Mouse (Mus musculus): ENCODE data around the gene Trpm7. TPM values are rescaled to one million over a fixed set of nuclear protein-coding genes. Genes with fewer than 3 reads are reported as not detected.

Trpm7 gene
- polyA plus RNA-seq, 1 experiment from 2014 or later, result 64.0 TPM

- Histone ChIP-seq H3K4me3 (no peak overlapping the region), H3K9ac (no peak overlapping the region), H3K27me3 (no peaks in the 10 kb centered on the region), H3K27ac (no peak overlapping the region), H3K36me3 (no peaks in the 10 kb centered on the region), H3K9me3 (no peaks in the 10 kb centered on the region), H3K4me2 (no peak overlapping the region), H3K4me1 (no peaks in the 10 kb centered on the region)
- 90% methylated on average over 5 of the region's 5 CpGs for WGBS
- ATAC-seq (ENCODE audit: insufficient number of reproducible peaks, insufficient read depth, low FRiP score, low TSS enrichment, low read depth), result no peak
These were observed 103.8 kb downstream of the Trpm7 start for GRCm38 (mm10) chr2:126772217-126772616.

- no peak overlapping the region for H3K9ac ChIP-seq
- no peaks in the 10 kb centered on the region for H3K27me3 ChIP-seq
- no peak overlapping the region for H3K27ac ChIP-seq
- H3K4me1 ChIP-seq, result peaks cover 3% of the 10 kb centered on the region; the same call in 1 of the 2 replicates
- H3K9me3 ChIP-seq, result no peaks in the 10 kb centered on the region
- no peak for ATAC-seq (ENCODE audit: insufficient number of reproducible peaks, insufficient read depth, low FRiP score, low TSS enrichment, low read depth)
- 65% methylated on average over 19 of the region's 19 CpGs for WGBS
- H3K4me3 ChIP-seq, result no peak overlapping the region
- no peak overlapping the region for H3K4me2 ChIP-seq
- H3K36me3 ChIP-seq, result no peaks in the 10 kb centered on the region
These were observed 106.4 kb downstream of the Trpm7 start for GRCm38 (mm10) chr2:126769431-126770181.

GRCm38 (mm10) chr2:126768194-126768593 is 107.8 kb downstream of the Trpm7 start:
- Histone ChIP-seq H3K9me3 (no peaks in the 10 kb centered on the region), H3K27me3 (no peaks in the 10 kb centered on the region), H3K4me1 (peaks cover 3% of the 10 kb centered on the region; the same call in 1 of the 2 replicates), H3K27ac (no peak overlapping the region), H3K36me3 (peaks cover 8% of the 10 kb centered on the region; the same call in 1 of the 2 replicates), H3K4me3 (no peak overlapping the region), H3K9ac (no peak overlapping the region), H3K4me2 (no peak overlapping the region)
- ATAC-seq (ENCODE audit: insufficient number of reproducible peaks, insufficient read depth, low FRiP score, low TSS enrichment, low read depth), result no peak
- WGBS, result 80% methylated on average over 4 of the region's 4 CpGs

DNA sequence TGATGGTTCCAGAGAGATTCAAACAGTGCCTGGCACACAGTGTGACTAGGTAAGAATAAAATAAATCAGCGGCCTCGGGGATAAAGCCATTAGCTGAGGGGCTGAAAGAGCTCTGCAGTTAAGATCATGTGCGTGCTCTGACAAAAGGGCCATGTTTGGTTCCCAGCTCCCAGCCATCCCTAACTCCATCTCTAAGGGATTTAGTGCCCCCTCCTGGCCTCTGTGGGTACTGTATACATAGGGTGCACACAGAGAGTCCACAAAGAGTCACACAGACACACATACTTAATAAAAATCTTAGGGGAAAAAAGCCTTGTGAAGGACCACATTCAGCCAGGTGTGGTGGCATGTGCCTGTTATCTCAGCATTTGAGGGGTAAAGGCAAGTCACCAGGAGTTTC is 108.4 kb downstream of the Trpm7 start:
- ATAC-seq (ENCODE audit: insufficient number of reproducible peaks, insufficient read depth, low FRiP score, low TSS enrichment, low read depth), result no peak
- Histone ChIP-seq H3K4me3 (no peak overlapping the region), H3K27me3 (no peaks in the 10 kb centered on the region), H3K9me3 (no peaks in the 10 kb centered on the region), H3K4me1 (peaks cover 3% of the 10 kb centered on the region; the same call in 1 of the 2 replicates), H3K36me3 (peaks cover 13% of the 10 kb centered on the region), H3K27ac (no peak overlapping the region), H3K9ac (no peak overlapping the region), H3K4me2 (no peak overlapping the region)
- WGBS, result 95% methylated on average over 3 of the region's 3 CpGs

GRCm38 (mm10) chr2:126765867-126766582 is 110.0 kb downstream of the Trpm7 start:
- ATAC-seq (ENCODE audit: insufficient number of reproducible peaks, insufficient read depth, low FRiP score, low TSS enrichment, low read depth), result no peak
- Histone ChIP-seq H3K9me3 (no peaks in the 10 kb centered on the region), H3K4me3 (no peak overlapping the region), H3K27me3 (no peaks in the 10 kb centered on the region), H3K4me2 (no peak overlapping the region), H3K9ac (no peak overlapping the region), H3K36me3 (peaks cover 29% of the 10 kb centered on the region), H3K27ac (no peak overlapping the region), H3K4me1 (peaks cover 3% of the 10 kb centered on the region; the same call in 1 of the 2 replicates)
- 49% methylated on average over 11 of the region's 11 CpGs for WGBS

DNA sequence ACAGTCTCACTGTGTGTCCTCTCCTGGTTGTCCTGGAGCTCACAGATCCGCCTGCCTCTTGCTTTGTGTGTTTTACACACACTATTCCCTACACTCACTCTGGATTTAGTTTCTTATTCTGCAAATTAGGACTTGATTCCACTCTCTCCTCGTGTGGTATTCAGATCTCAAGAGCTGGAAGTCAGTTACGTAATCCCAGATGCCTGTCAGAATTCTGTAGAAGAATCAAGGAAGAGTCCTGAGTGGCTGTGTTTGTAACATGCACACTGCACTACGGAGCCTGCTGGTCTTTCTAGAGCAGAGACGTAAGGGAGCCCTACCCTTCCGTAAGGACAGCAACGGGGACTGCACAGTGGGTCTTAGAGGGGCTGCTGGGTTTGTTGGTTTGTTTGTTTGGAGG is 116.7 kb downstream of the Trpm7 start:
- WGBS, result 89% methylated on average over 7 of the region's 7 CpGs

DNA sequence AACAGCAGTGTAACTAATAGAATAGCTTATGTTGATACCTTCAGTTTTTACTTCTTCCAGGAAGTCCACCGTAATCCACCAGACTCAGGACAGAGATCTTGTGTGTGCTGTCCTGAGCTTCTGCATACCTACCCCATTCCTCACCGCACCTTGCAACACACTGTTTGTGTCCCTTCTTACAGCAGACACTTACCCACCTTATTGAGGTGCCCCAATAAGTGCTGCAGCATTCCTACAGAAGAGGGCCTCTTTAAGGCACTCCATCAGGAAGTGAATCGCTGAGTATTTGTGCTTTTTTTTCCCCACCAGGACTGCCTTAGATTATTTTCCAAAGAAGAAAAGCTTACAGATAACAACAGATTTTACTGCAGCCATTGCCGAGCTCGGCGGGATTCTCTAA is 120.4 kb downstream of the Trpm7 start:
- H3K36me3 ChIP-seq, result peaks cover 90% of the 10 kb centered on the region
- H3K9ac ChIP-seq, result no peak overlapping the region
- no peaks in the 10 kb centered on the region for H3K9me3 ChIP-seq
- no peak for ATAC-seq (ENCODE audit: insufficient number of reproducible peaks, insufficient read depth, low FRiP score, low TSS enrichment, low read depth)
- H3K27ac ChIP-seq, result no peak overlapping the region
- 95% methylated on average over 6 of the region's 6 CpGs for WGBS
- no peaks in the 10 kb centered on the region for H3K4me1 ChIP-seq
- H3K27me3 ChIP-seq, result no peaks in the 10 kb centered on the region
- H3K4me3 ChIP-seq, result no peak overlapping the region
- H3K4me2 ChIP-seq, result no peak overlapping the region

More for the DNA sequence above, 116.7 kb downstream of the Trpm7 start:
- H3K4me2 ChIP-seq, result no peak overlapping the region
- H3K4me1 ChIP-seq, result no peaks in the 10 kb centered on the region
- H3K9me3 ChIP-seq, result no peaks in the 10 kb centered on the region
- H3K9ac ChIP-seq, result no peak overlapping the region
- H3K27me3 ChIP-seq, result no peaks in the 10 kb centered on the region
- no peak overlapping the region for H3K27ac ChIP-seq
- H3K4me3 ChIP-seq, result no peak overlapping the region
- peaks cover 93% of the 10 kb centered on the region for H3K36me3 ChIP-seq
- no peak for ATAC-seq (ENCODE audit: insufficient number of reproducible peaks, insufficient read depth, low FRiP score, low TSS enrichment, low read depth)

- H3K27ac ChIP-seq, result no peak overlapping the region
- no peak for ATAC-seq (ENCODE audit: insufficient number of reproducible peaks, insufficient read depth, low FRiP score, low TSS enrichment, low read depth)
- WGBS, result 77% methylated on average over 5 of the region's 5 CpGs
- H3K9me3 ChIP-seq, result no peaks in the 10 kb centered on the region
- H3K27me3 ChIP-seq, result no peaks in the 10 kb centered on the region
- H3K4me3 ChIP-seq, result no peak overlapping the region
- no peak overlapping the region for H3K4me2 ChIP-seq
- no peak overlapping the region for H3K9ac ChIP-seq
- peaks cover 75% of the 10 kb centered on the region for H3K36me3 ChIP-seq
- no peaks in the 10 kb centered on the region for H3K4me1 ChIP-seq
These were observed 132.6 kb downstream of the Trpm7 start for GRCm38 (mm10) chr2:126743389-126743788.

Small RNAs within 50 kb of the gene (microRNA-seq; reads per million reads assigned to microRNA genes)
- 0.55 reads per million for gene Mir3473g

Other genes starting within 250 kb of the Trpm7 start
- 56.4 and 57.0 TPM in 2 replicates for gene Gabpb1, start 199.9 kb downstream of the Trpm7 start, polyA plus RNA-seq (2015; fragmentation: Nextera tagmentation; extraction: Ambion mirVana)
- 36.5 and 43.4 TPM in 2 replicates for gene Usp8, start 168.9 kb downstream of the Trpm7 start, polyA plus RNA-seq (2015; fragmentation: Nextera tagmentation; extraction: Ambion mirVana)
- gene Usp50, start 92.8 kb downstream of the Trpm7 start, polyA plus RNA-seq (2015; fragmentation: Nextera tagmentation; extraction: Ambion mirVana), result 2.8 TPM in 2 replicates
- 56.1 and 59.3 TPM in 2 replicates for gene Sppl2a, start 57.0 kb upstream of the Trpm7 start, polyA plus RNA-seq (2015; fragmentation: Nextera tagmentation; extraction: Ambion mirVana)
- 11.3 and 13.1 TPM in 2 replicates for gene Ap4e1, start 132.5 kb upstream of the Trpm7 start, polyA plus RNA-seq (2015; fragmentation: Nextera tagmentation; extraction: Ambion mirVana)
- 55.4 and 63.4 TPM in 2 replicates for gene Blvra, start 194.4 kb upstream of the Trpm7 start, polyA plus RNA-seq (2015; fragmentation: Nextera tagmentation; extraction: Ambion mirVana)